Mouse (Mus musculus) inflammation-experienced regulatory T-cells, adult 6 months (primary cell): ENCODE results near the gene Rcn2. TPM values are rescaled to one million over a fixed set of nuclear protein-coding genes. Genes with fewer than 3 reads are reported as not detected.

Source experiments
- ATAC-seq: one replicate; pipeline ENCODE4 v1.8.0; 2017
- polyA plus RNA-seq, 3 experiments: library from polyadenylated mRNA; unstranded; fragments of 100-300 nt; shearing (Covaris generic); gene quantifications; one replicate each; pipeline ENCODE4 v1.2.1; 2017

Gene Rcn2
- polyA plus RNA-seq, 3 experiments from 2014 or later: 9.7 to 20.8 (median 19.7) TPM

DNA sequence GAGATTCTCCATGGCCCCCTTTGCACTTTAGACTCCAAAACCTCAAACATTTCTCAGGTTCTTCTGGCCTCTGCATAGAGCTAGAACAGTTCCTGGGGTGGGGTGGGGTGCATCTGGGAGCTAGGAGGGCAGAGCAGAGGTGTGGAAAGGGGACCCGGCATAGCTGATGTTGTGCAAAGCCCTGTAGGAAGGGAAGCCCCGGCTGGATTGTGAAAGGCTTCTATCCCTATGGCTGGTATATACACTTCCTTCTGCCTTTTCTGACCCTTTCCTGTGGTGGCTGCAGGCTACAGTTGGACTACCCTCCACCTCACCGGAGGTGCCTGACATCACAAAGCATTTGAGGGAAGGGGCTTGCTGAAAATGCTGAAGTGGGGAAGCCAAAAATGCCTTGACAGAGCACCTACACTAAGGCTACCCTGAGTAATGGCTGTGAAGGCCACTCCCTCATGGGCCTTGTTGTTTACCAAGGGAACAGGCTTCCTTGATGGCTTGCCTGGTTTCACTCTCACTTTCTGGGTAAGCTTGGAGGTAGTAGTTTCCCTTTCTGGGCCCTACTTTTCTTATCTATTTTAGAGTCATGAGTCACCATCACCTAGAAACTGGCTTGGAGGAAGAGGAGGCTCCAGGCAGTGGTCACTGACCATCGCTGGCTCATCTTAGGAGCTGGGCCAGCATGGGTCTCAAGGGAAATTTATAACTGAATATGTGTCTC is 56.1 kb downstream of the Rcn2 start:
- peak; percentile 74 for ATAC-seq

- peak; percentile 29 for ATAC-seq
Measured at GRCm38 (mm10) chr9:56100041-56100522, 58.4 kb downstream of the Rcn2 start.

DNA sequence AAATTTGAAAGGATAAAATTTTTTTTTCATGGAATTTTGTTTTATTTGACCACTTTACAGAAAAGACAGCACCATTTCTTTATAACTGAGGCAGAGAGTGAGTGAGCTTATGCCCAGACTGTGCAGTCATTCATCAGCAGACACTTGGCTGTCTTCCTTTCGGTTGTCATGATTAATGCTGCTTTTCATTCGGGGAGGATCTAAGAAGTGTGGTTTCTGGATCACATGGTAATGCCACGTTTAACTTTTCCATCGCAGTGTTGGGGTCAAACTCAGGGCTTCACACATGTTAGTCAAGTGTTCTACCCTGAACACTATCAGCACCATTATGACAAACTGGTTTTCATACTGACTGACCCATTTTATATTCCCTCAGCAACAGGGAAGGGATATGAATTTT is 59.4 kb downstream of the Rcn2 start:
- ATAC-seq: no peak

DNA sequence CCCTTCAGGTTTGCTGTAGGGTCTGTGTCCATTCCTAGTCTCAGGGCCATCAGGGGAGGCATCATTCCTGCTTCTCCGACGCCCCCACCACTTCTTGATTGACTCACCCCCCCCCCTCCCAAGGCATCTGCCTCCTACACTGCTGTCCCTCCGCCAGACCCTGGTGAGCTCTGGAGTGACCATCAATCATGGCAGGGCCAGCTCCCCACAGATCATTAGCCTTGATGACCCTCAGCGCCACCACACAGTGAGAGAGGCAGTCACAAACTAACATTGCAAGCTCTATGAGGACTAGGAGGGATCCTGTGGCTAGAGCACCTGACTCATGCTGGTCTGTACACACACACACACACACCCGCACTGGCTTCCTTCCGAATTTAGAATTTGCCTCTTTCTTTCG is 63.3 kb downstream of the Rcn2 start:
- ATAC-seq: no peak

- no peak for ATAC-seq
Measured at GRCm38 (mm10) chr9:56106274-56107072, 64.8 kb downstream of the Rcn2 start.

- no peak for ATAC-seq
Measured at GRCm38 (mm10) chr9:56107527-56107926, 65.9 kb downstream of the Rcn2 start.

DNA sequence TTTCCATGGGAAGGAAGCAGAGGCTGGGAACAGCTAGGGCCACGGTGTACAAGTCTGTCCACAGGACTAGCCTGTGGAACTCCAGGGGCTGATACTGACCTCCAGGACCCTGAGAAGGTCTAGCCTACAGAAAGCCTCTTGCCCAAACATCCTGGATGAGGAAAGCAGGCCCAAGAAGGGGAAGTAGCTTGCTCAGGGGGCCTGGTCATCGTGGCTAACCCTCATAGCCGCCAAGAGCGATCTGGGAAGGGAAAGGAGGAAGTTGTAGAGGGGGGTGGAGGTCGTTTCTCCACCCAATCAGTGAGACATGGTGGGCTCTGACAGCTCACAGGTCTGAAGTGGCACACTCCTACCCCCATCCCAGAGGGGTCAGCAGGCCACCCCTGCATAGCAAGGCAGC is 66.5 kb downstream of the Rcn2 start:
- ATAC-seq: no peak

Other genes starting within 250 kb of the Rcn2 start
- gene Scaper, start 103.7 kb upstream of the Rcn2 start, polyA plus RNA-seq: 10 to 100 TPM; 12.3 to 30.7 (median 20.3) TPM
- gene 4930563M21Rik, start 31.3 kb upstream of the Rcn2 start, polyA plus RNA-seq: not detected
- gene Pstpip1, start 48.1 kb downstream of the Rcn2 start, polyA plus RNA-seq: 10 to 100 TPM; 38.5 to 48.0 (median 46.2) TPM
- gene Tspan3, start 123.6 kb downstream of the Rcn2 start, polyA plus RNA-seq: 10 to 100 TPM; 45.4 to 48.2 (median 47.7) TPM